Mouse (Mus musculus) liver, embryonic 15.5 days (tissue): ENCODE results near the gene Prelp. TPM values are rescaled to one million over a fixed set of nuclear protein-coding genes. Genes with fewer than 3 reads are reported as not detected.

Experiments
- ATAC-seq: fragments of 200-750 bp; cut with Nextera tagmentation; 2 replicates; pipeline ENCODE4 v1.8.0; 2017; ENCODE audit warnings: moderate number of reproducible peaks, mild to moderate bottlenecking, moderate library complexity; ENCODE audit not compliant: insufficient read depth
- H3K27ac ChIP-seq: fragments of 300-500 bp; sonication (generic); replicated peaks from 2 replicates; pipeline ENCODE4 v1.5.1; 2015; ENCODE audit warnings: mild to moderate bottlenecking, inconsistent platforms
- H3K27me3 ChIP-seq: fragments of 300-500 bp; sonication (generic); 2 replicates; pipeline ENCODE4 v1.6.1; 2015; ENCODE audit warnings: mild to moderate bottlenecking, inconsistent platforms
- H3K36me3 ChIP-seq: fragments of 300-500 bp; sonication (generic); replicated peaks from 2 replicates; pipeline ENCODE4 v1.6.1; 2015; ENCODE audit warnings: moderate library complexity, mild to moderate bottlenecking, inconsistent platforms
- H3K4me1 ChIP-seq: fragments of 300-500 bp; sonication (generic); replicated peaks from 2 replicates; pipeline ENCODE4 v1.6.1; 2015; ENCODE audit warnings: inconsistent platforms
- H3K4me2 ChIP-seq: fragments of 300-500 bp; sonication (generic); 2 replicates; pipeline ENCODE4 v1.6.1; 2015; ENCODE audit warnings: moderate library complexity, mild to moderate bottlenecking, inconsistent platforms
- H3K4me3 ChIP-seq: fragments of 300-500 bp; sonication (generic); replicated peaks from 2 replicates; pipeline ENCODE4 v1.5.1; 2015; ENCODE audit warnings: mild to moderate bottlenecking, inconsistent platforms
- H3K9ac ChIP-seq: fragments of 300-500 bp; sonication (generic); 2 replicates; pipeline ENCODE4 v1.6.1; 2015; ENCODE audit warnings: moderate library complexity, mild to moderate bottlenecking, inconsistent platforms
- H3K9me3 ChIP-seq: fragments of 300-500 bp; sonication (generic); replicated peaks from 2 replicates; pipeline ENCODE4 v1.6.1; 2016; ENCODE audit warnings: inconsistent platforms
- WGBS: fragments of 180-500 bp; shearing (Covaris S2); methylation state at CpG from one replicate; pipeline ENCODE4 v1.1.7; 2015; ENCODE audit warnings: mixed read lengths; ENCODE audit not compliant: insufficient replicate concordance; 5-methylcytosine and 5-hydroxymethylcytosine counted together
- polyA plus RNA-seq: library from polyadenylated mRNA; unstranded; fragments of >200 nt; fragmentation: Nextera tagmentation; extraction: Ambion mirVana; gene quantifications from 2 replicates; pipeline ENCODE4 v1.2.1, GENCODE M21; 2015

Prelp gene
- polyA plus RNA-seq, 1 experiment from 2014 or later = 3.5 TPM

DNA sequence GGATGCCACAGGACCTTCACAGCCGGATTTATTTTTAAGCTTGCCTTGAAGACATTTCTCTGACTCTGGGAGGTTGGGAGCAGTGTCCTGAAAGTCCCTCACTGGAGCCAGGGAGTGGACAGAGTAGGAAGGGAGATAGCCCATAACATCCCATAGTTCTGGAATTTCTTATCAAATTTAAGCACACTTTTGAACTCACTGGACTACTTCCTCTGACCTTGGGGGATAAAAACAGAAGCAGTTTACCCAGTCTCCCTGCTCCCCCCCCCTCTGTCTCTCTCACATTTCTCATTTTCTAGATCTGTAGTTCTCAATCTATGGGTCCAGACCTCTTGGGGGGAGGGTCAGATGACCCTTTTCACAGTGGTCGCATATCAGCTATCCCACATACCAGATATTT, 32.8 kb upstream of the Prelp start:
- Histone ChIP-seq H3K9ac (no peak overlapping the region), H3K4me3 (no peak overlapping the region), H3K4me2 (no peak overlapping the region), H3K36me3 (no peaks in the 10 kb centered on the region), H3K4me1 (peaks cover 53% of the 10 kb centered on the region), H3K27ac (peak overlapping the region; percentile 26), H3K9me3 (no peaks in the 10 kb centered on the region), H3K27me3 (no peaks in the 10 kb centered on the region)
- ATAC-seq = 0 out of 2 replicates have a peak, but pooled peaks have one; percentile 11
- 28% methylated on average over 2 of the region's 2 CpGs for WGBS

DNA sequence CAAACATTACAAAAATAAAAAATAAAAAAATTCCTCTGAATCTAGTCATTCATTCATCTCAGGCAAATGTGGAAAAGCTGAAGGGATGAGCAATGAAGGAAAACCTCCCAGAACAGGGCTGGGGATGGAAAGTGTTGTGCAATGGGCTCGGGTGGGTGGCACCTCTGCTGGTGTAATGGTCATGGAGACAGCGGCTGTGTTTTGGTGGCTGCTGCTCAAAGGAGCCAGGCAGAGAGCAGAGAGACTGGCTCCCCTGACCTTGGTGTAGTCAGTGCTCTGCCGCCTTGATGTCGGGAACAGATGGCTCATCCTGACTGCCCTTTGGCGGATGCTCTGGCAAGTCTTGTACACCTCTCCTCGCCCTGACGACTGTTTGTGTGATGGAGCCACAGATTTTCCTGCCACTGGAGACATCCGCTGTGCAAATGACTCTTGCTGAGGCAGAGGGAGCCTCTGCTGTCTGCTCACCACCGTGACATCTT, 32.1 kb upstream of the Prelp start:
- no peak overlapping the region for H3K4me2 ChIP-seq
- no peak overlapping the region for H3K9ac ChIP-seq
- 63% methylated on average over 9 of the region's 9 CpGs for WGBS
- H3K36me3 ChIP-seq = no peaks in the 10 kb centered on the region
- H3K27ac ChIP-seq = peak overlapping the region; percentile 26
- H3K4me3 ChIP-seq = no peak overlapping the region
- no peaks in the 10 kb centered on the region for H3K27me3 ChIP-seq
- no peak for ATAC-seq
- peaks cover 53% of the 10 kb centered on the region for H3K4me1 ChIP-seq
- H3K9me3 ChIP-seq = no peaks in the 10 kb centered on the region

DNA sequence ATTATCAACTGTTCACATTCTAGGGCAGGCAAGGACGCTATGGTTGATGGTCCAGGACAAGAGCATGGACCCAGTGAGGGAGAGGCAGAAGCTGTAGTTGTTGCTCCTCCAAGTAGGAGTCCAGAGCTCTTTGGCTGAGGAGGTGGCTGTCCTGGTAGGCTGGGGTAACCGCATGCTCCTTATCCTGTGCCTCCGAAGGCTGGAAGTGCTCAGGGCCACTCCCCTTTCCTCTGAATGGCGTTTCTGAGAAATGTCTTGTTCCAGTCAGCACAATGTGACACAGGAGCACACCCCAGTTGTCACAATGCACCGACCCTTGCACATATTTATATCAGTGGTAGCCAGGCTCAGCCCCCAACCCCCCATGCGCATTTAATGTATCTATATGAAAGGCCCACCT, 30.4 kb upstream of the Prelp start:
- Histone ChIP-seq H3K9ac (peak overlapping the region; percentile 33; the same call in 1 of the 2 replicates), H3K4me3 (no peak overlapping the region), H3K27ac (peak overlapping the region; percentile 67), H3K4me1 (peaks cover 53% of the 10 kb centered on the region), H3K9me3 (no peaks in the 10 kb centered on the region), H3K36me3 (no peaks in the 10 kb centered on the region), H3K27me3 (no peaks in the 10 kb centered on the region), H3K4me2 (peak overlapping the region; percentile 47)
- 14% methylated on average over 6 of the region's 6 CpGs for WGBS
- peak; percentile 88 for ATAC-seq

DNA sequence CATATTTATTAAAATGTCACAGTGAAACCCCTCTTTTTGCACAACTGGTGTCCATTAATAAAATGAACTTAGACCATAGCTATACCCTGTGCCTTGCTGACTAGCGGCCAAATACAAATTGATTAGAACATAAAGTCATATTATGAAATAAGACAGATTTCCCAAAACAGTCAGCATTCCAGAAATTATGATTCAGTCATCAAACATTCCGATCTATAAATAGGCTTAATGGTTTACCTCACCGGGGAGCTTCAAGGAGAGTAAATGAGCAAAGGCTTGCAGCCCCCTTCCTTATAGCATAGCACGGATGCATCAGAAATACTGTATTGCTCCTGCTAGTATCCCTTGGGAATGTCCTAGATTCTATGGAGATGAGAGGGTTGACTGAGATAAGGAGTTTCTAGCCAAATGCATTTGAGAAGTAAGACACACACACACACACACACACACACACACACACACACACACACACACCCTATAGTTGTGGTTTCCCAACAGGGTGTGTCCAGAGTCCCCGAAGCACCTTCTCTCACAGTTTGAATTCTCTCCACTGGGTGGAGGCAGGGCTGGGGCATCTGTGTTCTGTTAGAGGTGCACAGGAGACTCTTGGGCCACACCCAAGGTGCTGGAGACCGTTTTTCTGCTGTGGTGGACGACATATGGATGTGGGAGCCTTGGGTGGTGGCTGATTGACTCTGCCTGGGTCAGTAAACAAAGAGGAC, 29.0 kb upstream of the Prelp start:
- Histone ChIP-seq H3K4me1 (peaks cover 57% of the 10 kb centered on the region), H3K9ac (no peak overlapping the region), H3K4me3 (no peak overlapping the region), H3K27me3 (no peaks in the 10 kb centered on the region), H3K27ac (peak overlapping the region; percentile 67), H3K9me3 (no peaks in the 10 kb centered on the region), H3K36me3 (no peaks in the 10 kb centered on the region), H3K4me2 (no peak overlapping the region)
- ATAC-seq = peak; percentile 68
- WGBS = 44% methylated on average over 7 of the region's 7 CpGs

DNA sequence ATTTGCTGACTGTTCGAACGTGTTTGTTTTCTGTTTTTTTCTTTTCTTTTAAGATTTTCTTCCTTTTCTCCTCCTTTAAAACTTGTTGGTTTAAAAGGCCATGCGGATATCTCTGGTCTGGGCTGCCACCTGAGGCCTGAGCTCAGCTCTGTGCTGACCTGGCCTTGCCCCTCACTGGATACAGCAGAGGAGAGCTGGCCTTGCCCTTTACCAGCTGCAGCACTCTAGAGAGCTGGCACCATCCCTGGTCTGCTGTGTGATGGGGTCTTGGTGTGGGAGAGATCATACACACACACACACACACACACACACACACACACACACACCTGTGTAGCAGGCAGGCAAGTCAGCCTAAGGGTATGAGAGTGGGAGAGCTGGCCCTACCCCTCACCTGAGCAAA, 23.9 kb upstream of the Prelp start:
- no peak overlapping the region for H3K4me2 ChIP-seq
- no peaks in the 10 kb centered on the region for H3K27me3 ChIP-seq
- no peak overlapping the region for H3K4me3 ChIP-seq
- no peak overlapping the region for H3K9ac ChIP-seq
- no peaks in the 10 kb centered on the region for H3K9me3 ChIP-seq
- ATAC-seq = no peak
- no peaks in the 10 kb centered on the region for H3K36me3 ChIP-seq
- 82% methylated on average over 3 of the region's 3 CpGs for WGBS
- no peak overlapping the region for H3K27ac ChIP-seq
- peaks cover 25% of the 10 kb centered on the region for H3K4me1 ChIP-seq

DNA sequence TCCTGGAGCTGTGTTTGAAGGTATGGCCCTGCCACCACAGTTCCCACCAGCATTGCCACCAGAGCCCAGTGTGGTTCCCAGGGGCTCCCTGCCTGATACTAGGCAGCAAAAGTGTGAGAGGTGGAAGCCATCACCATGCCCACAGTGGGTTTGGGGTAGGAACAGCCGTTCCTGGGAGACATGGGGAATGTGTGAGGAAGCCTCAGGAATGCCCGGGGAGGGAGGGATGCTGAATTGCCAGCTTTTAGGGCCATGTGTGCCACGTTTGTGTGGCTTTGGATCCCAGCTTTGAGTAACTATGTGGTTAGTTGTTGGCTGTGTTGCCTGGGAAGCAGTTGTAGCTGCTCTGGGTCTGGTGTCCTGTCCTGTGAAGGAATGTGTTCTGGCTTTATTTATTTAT, 20.7 kb upstream of the Prelp start:
- no peak for ATAC-seq
- no peaks in the 10 kb centered on the region for H3K9me3 ChIP-seq
- H3K4me1 ChIP-seq = peaks cover 17% of the 10 kb centered on the region
- no peak overlapping the region for H3K4me3 ChIP-seq
- 52% methylated on average over 3 of the region's 3 CpGs for WGBS
- H3K27me3 ChIP-seq = no peaks in the 10 kb centered on the region
- H3K9ac ChIP-seq = no peak overlapping the region
- H3K36me3 ChIP-seq = no peaks in the 10 kb centered on the region
- no peak overlapping the region for H3K4me2 ChIP-seq
- H3K27ac ChIP-seq = no peak overlapping the region

DNA sequence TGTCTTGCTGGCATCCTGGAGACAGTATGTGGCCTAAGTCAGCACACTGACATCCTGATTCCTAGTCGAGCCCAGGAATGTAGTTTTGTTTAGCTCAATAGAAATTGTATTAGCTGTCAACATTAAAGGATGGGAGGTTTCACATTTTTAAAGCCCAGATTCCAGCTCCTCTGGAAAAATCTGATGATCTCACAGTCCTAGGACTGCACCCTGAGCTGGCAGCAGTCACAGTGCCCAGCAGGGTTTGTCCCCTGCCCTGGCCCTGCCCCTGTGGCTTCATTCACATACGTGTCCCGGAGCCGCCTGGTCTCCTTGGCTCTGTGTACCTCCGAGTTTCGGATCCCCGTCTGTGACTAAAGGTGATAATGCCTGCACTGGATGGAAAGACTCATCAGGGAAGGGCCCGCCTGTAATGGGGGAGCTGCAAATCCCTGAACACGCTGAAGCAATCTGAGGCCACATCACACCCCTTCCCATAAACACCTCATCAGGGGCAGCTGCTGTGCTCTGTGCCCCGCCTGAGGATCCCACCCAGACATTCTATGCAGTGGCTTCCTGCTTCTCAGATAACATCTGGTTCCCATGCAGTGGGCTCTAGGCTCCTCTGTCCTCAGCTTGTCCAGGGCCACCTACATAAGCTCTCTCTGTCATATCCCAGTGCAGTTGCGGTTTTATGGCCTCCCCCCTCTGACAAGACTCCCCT, 20.1 kb upstream of the Prelp start:
- Histone ChIP-seq H3K9ac (no peak overlapping the region), H3K4me1 (peaks cover 17% of the 10 kb centered on the region), H3K4me2 (no peak overlapping the region), H3K9me3 (no peaks in the 10 kb centered on the region), H3K27me3 (no peaks in the 10 kb centered on the region), H3K27ac (no peak overlapping the region), H3K4me3 (no peak overlapping the region), H3K36me3 (no peaks in the 10 kb centered on the region)
- no peak for ATAC-seq
- 56% methylated on average over 11 of the region's 11 CpGs for WGBS

DNA sequence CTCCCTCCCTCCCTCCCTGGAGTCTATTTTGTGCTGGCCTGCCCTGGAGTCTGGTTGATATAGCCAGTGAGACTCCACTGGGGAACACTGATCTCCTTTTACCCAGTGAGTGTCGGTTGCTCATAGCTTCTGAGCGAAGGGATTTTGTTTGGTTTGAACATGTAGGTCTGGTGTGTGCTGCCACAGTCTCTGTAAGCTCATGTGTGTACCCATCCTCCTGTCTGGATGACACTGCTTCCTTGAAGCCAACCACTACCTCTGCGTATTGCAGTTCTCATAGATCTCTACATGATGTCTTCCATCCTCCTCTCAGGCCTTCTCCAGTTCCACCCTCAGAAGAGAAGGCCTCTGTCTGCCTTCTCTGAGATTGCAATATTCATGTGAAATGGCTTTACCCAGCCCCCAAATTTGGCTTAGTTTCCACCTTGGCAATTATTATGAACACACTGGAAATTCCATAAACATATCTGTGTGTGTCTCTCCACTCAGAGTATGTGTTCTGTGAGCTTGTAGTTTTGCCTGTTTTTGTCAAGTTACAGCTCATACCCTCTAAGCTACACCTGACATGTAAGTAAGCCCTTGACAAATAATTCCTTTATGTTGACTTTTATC, 19.4 kb upstream of the Prelp start:
- no peak overlapping the region for H3K27ac ChIP-seq
- H3K4me3 ChIP-seq = no peak overlapping the region
- ATAC-seq = no peak
- H3K9ac ChIP-seq = no peak overlapping the region
- no peaks in the 10 kb centered on the region for H3K9me3 ChIP-seq
- no peak overlapping the region for H3K4me2 ChIP-seq
- H3K27me3 ChIP-seq = no peaks in the 10 kb centered on the region
- peaks cover 16% of the 10 kb centered on the region for H3K4me1 ChIP-seq
- no peaks in the 10 kb centered on the region for H3K36me3 ChIP-seq
- 60% methylated on average over 3 of the region's 3 CpGs for WGBS

DNA sequence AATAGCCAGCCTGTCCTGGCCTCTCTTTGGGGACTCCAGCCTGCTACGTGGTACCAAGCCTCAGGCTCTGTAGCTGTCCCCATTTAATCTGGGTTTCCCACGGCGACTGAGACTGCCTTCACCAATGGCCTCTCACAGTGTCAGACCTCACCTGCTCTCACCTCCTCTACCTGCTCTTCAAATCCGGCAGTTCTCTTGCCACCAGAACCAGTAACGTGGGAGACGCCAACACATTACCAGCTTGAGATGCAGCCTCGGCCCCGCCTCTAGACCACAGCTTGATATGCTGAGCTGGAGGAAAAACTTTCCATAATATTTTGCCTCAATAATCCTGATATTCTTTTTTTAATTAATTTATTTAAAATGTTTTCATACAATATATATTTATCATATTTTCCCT, 18.5 kb upstream of the Prelp start:
- no peaks in the 10 kb centered on the region for H3K27me3 ChIP-seq
- H3K4me3 ChIP-seq = no peak overlapping the region
- no peaks in the 10 kb centered on the region for H3K36me3 ChIP-seq
- no peak overlapping the region for H3K27ac ChIP-seq
- no peaks in the 10 kb centered on the region for H3K9me3 ChIP-seq
- H3K4me2 ChIP-seq = no peak overlapping the region
- no peak overlapping the region for H3K9ac ChIP-seq
- peaks cover 7% of the 10 kb centered on the region for H3K4me1 ChIP-seq
- no peak for ATAC-seq
- 59% methylated on average over 8 of the region's 8 CpGs for WGBS

DNA sequence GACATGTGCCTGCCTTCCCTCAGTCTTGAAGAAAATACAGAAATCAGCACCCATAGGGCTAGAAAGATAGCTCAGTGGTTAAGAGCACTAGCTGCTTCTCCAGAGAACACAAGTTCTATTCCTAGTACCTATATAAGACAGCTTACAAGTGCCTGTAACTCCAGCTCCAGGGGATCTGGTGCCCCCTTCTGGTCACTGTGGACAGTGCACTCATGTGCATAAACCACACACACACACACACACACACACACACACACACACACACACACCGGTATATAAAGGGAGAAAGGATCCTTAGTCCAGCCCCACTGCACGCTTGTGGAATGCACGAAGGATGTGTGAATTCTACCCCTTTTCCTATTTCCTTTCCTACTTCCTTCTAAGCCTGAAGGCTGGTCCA, 15.0 kb upstream of the Prelp start:
- no peak overlapping the region for H3K27ac ChIP-seq
- H3K27me3 ChIP-seq = no peaks in the 10 kb centered on the region
- H3K9ac ChIP-seq = no peak overlapping the region
- H3K36me3 ChIP-seq = no peaks in the 10 kb centered on the region
- H3K4me1 ChIP-seq = peaks cover 5% of the 10 kb centered on the region; the same call in 1 of the 2 replicates
- no peaks in the 10 kb centered on the region for H3K9me3 ChIP-seq
- no peak overlapping the region for H3K4me3 ChIP-seq
- 93% methylated on average over 3 of the region's 3 CpGs for WGBS
- no peak for ATAC-seq
- no peak overlapping the region for H3K4me2 ChIP-seq

DNA sequence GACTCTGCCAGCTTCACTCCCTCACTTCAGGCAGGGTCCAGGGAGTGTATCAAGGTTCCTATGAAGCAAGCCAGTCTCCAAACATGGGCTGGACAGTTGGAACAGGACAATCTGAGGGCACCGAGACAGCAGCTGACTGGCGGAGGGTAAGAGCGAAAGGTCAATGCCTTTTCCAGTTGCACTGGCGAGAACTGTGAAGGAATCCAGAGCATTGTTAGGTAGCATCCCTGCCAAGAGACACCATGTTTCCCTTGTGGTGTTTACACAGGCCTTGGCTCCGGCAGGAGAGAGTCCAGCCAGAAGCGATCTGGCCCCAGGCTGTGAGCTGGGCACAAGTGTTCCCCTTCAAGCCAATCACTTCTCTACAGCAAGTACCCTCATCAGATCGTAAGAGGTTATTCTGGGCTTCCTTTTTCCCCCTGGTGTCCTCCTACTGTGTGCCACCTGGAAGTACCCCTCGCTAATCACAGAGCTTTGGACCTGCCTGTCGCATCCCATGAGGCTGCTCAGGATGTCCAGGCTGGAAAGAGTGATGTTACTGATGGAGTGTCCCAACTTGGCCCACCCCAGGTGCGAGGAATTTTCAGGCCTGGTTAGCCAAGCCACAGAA, 13.2 kb upstream of the Prelp start:
- no peak overlapping the region for H3K4me2 ChIP-seq
- WGBS = 79% methylated on average over 10 of the region's 10 CpGs
- no peak overlapping the region for H3K4me3 ChIP-seq
- H3K9me3 ChIP-seq = no peaks in the 10 kb centered on the region
- H3K4me1 ChIP-seq = peaks cover 5% of the 10 kb centered on the region; the same call in 1 of the 2 replicates
- ATAC-seq = peak; percentile 25; the same call in 1 of the 2 replicates
- H3K27me3 ChIP-seq = no peaks in the 10 kb centered on the region
- H3K36me3 ChIP-seq = no peaks in the 10 kb centered on the region
- H3K27ac ChIP-seq = no peak overlapping the region
- H3K9ac ChIP-seq = no peak overlapping the region
